Mouse (Mus musculus) lung, postnatal 14 days (tissue): Measurements from ENCODE around the gene Gm21964.
A peak's percentile ranks its signal among the peaks of the same experiment; 100 is the strongest.

Experiments used
- DNase-seq: peaks from one replicate; pipeline ENCODE4 v3.0.0; 2021

Gene Gm21964

GRCm38 (mm10) chr8:110100907-110101306, at the start of gene Gm21964:
Gene Gm21964, plus strand, starts transcription at chr8:110101207.
- no peak for DNase-seq

DNA sequence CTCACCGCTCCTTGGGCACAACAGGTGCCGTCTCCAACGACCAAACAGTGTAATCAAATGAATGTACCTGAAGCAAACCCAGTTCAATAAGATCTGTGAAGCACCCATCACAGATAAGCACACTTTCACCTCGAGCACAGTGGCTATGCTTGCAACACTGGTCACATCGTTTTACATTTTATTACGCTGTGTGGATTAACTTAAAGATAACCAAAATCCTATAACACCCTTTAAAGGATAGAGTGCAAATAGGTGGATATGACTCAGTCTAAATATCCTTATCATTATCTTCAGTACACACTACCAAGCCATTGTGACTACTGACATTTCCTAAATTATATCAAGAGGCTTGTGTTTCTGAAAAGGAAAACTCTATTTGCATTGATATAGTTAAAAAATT, 49.8 kb upstream of the Gm21964 start:
- DNase-seq, result no peak

DNA sequence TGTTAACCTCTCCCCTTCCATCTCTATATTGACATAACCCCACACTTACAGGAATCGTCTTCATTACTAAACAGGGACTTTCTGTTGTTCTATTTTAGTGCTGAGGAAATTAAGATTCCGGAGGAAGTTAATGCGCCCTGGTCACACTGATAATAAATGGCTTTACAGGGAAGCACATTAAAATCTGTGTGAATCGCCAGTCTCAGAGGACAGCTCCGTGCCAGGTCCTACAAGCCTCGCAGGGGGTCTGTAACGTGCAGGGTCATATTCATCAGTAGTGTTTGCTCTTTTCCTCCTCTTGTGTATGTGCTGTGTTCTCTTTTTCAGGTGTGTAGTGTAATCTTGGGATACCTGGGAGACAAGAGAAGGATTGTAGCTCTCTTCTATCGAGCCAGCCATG, 42.8 kb upstream of the Gm21964 start:
- DNase-seq, result no peak

DNA sequence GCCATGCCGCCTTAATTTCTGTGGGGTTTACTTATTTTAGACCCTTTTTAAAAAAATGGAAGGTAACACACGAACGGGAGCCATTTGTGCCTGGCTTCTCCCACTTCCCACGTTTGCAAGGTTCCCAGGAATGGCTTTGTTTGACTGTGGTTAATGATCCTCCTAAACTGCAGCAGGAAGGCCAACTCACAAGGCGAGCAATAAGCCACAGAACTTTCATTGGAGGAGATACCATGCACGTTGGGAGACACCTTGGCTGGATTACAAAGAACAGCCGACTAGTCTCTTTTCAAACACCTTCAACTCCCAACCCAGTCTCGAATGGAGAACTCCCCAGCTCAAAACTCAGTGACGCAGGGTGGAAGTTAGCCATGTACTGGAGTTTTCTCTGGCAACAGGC, 36.8 kb upstream of the Gm21964 start:
- DNase-seq, result no peak

- DNase-seq, result no peak
Measured at GRCm38 (mm10) chr8:110064606-110065365, 36.2 kb upstream of the Gm21964 start.

DNA sequence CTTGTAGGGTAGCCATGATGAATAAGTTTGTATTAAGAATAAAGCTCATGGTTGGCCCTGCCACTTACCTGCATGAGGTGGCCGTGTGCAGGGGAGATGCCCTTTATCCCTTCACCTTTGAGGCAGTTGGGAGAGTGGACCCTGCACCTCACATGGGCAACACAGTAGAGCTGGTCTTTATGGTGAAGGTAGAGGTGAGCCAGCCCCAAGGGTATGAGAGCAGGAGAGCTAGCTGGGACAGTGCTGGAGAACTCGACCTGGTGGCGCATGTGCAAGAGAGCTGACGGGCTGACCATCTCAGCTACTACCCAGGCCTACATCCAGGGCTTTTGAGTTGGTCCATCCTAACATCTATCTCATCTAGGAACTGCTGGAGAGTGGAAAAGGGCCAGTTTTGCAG, 35.3 kb upstream of the Gm21964 start:
- no peak for DNase-seq

GRCm38 (mm10) chr8:110069706-110070105, 31.3 kb upstream of the Gm21964 start:
- no peak for DNase-seq

GRCm38 (mm10) chr8:110071600-110071999, 29.4 kb upstream of the Gm21964 start:
- DNase-seq, result peak; percentile 71

- no peak for DNase-seq
Measured at GRCm38 (mm10) chr8:110074496-110074895, 26.5 kb upstream of the Gm21964 start.

GRCm38 (mm10) chr8:110079282-110080221, 21.5 kb upstream of the Gm21964 start, which contains the start of gene Zfp612:
Gene Zfp612, plus strand, starts transcription at chr8:110079746.
- peak; percentile 56 for DNase-seq

DNA sequence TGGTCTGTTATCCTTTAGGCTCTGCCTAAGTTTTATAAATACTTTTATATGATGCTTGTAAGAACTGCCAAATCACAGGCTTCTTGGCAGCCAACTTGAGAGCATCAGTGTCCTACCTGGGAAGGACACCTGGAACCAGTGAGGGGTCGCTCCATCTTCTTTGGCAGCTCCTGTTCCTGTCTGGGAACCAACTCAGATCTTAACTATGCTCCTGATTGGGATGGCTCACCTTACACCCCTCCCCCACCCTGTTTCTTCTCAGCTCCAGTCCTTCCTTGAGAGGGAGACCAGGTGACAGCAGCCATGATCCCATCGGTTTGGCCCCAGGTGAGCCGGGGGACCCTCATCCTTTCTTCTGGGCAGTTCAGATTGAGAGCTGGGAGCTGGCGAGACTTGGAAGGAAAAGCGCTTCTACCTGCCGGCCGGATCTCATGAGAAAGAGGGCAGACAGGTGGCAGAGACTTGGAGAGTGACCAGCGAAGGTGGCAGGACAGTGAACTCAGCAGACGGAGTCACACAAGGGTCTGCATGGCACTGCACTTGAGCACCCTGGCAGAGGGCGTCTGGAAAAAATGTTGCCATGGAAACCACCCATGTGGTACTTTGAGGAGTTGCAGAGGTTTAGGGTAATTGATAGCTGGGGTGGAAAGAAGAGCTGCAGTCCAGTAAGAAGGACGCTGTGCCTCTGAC, 18.4 kb upstream of the Gm21964 start:
- DNase-seq, result no peak

DNA sequence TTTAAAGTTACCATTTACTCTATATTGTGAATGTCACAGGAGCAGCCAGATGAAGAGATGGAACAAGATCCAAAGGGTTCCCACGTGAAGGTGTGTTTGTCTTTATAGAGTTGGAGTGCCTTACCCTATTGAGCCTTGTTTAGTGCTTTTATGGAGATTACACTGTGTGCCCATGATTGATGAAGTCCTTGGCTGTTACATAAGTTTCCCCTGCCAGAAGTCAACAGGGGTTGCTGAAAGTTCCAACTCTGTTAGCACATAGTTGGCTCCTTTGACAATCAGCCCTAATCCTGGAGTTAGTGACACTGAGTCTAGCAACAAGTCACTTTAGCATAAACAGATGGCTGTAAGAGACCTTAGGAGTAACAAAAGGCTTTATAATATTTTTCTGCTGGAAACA, 9.1 kb upstream of the Gm21964 start:
- peak; percentile 25 for DNase-seq

DNA sequence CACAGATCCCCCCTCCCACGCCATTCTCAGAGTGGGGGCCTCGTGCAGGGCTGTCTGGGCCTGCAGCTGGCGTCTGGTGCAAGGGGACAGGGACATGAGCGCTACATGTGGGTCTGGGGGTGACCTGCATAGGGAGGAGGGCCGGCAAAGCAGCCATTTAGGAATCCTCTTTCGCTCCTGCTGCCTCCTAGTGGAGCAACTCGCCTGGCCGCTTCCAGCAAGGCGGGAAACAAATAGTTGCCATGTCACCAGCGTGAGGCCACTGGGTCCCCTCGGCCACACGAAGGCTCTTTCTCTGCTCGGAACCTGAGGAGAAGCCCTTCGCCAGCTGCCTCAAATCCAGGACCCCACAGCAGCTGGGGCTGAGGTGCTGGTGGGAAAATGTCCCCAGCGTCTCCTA, 669 bp downstream of the Gm21964 start:
- DNase-seq, result no peak

GRCm38 (mm10) chr8:110102653-110103052, 1.6 kb downstream of the Gm21964 start, which contains the start of gene Gm17720:
Gene Gm17720, minus strand, starts transcription at chr8:110102753.
- DNase-seq, result no peak

GRCm38 (mm10) chr8:110119715-110120114, 18.7 kb downstream of the Gm21964 start:
- peak; percentile 7 for DNase-seq

- peak; percentile 79 for DNase-seq
Measured at GRCm38 (mm10) chr8:110130537-110130936, 29.5 kb downstream of the Gm21964 start.

DNA sequence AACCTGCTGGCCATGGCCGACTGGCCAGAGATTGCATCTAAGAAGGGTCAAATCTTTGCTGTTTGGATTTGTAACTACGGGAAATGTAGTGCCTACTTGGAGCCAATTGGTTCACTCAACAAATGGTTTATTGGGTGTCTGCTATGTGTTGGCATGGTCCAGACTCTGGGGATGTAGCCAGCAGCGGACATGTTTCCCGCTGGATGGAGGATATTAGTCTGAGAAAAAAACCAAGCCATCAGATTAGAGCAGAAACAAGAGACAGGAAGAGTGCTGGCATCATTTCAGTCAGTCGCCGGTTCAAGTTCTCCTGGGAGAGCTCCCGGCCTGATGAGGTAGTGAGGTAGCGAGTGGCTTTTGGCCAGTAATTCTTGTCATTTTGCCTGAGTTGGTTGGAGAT, 33.2 kb downstream of the Gm21964 start:
- DNase-seq, result no peak

DNA sequence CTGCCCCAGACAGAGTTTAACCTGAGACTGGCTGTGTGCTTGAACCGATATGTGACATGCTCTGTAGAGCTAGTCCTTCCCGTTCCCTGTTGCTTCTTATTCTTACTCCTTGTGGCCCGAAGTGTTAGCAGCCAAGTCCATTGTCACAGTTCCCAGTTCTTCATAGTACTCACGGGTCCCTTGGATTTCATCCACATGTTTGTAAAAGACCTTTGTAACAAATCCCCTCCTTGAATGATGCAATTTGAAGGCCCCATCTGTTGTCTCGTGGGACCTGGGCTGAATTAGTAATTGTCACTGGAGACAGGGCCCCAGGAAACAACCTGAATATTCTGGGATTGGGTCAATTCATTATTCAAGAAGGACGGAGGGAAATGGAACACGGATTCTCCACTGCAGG, 34.5 kb downstream of the Gm21964 start:
- DNase-seq, result no peak

GRCm38 (mm10) chr8:110140156-110140555, 39.1 kb downstream of the Gm21964 start:
- no peak for DNase-seq

DNA sequence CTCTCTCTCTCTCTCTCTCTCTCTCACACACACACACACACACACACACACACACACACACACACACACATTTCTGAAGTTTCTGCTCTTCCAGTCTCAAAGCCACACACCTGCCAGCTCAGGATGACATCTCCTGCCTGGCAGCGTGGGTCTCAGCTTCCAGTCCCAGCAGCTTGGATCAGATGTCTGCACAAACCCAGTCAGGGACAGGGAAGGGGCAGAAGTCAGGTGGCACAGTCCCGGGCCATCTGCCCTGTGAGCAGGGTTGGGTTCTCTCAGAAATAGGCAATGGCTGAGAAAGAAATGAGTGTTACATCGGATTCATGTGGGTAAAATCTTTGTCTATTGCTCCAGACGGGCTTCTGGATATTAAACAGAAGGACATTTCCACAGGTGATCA, 39.8 kb downstream of the Gm21964 start:
- DNase-seq, result no peak

GRCm38 (mm10) chr8:110145538-110145937, 44.5 kb downstream of the Gm21964 start:
- peak; percentile 60 for DNase-seq

DNA sequence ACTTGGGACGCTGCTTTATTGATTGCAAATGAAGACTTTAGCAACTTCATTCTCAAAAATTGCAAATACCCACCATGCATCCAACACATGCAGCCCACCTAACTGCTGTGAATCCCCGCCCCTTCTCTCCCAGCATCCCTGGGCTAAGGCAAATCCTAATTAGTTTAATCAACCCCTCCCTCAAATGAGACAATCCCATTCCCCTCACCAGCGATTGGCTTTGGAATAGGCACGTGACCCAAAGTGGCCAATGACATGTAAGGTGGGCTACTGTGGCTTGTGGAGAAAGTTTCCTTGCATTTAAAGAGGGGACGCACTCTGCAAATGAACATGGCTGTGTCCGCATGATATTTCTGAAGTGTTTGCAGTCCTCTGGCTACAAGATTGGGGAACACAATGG, 51.9 kb downstream of the Gm21964 start:
- no peak for DNase-seq
